Mouse (Mus musculus) adrenal gland, adult 2 months (tissue): ENCODE results near the gene Gpr137c. TPM values are rescaled to one million over a fixed set of nuclear protein-coding genes. Genes with fewer than 3 reads are reported as not detected.

Experiments used
- DNase-seq: peaks from one replicate; pipeline ENCODE4 v3.0.0; 2021
- long read RNA-seq: library from polyadenylated mRNA; stranded (forward); transcript quantifications from one replicate; pipeline ENCODE4 v2.0.0, GENCODE M21; 2021
- polyA plus RNA-seq: library from polyadenylated mRNA; depleted of rRNA; stranded (reverse); fragments of >200 nt; gene quantifications from 2 replicates; pipeline ENCODE4 v1.2.3, GENCODE M21; 2012; rRNA removed
- total RNA-seq, 2 experiments: library from RNA; stranded (reverse); gene quantifications; 2 replicates each; pipeline ENCODE4 v1.2.3; 2021

Gene Gpr137c
- total RNA-seq (1 to 10 TPM in 1 of 2 experiments, under 1 TPM in 1; 0.92 to 1.6 TPM), polyA plus RNA-seq (2.8 and 6.3 TPM in 2 replicates)
- long read RNA-seq, partial matches to known transcripts = 0 of 2 reads
- long read RNA-seq, other reads (novel, unspliced or antisense) = 0 of 2 reads

- peak; percentile 99 for DNase-seq
These were observed at the start of gene Gpr137c for GRCm38 (mm10) chr14:45219281-45220089. Gpr137c (plus strand) TSS chr14:45219717.

- DNase-seq = no peak
These were observed 47.3 kb upstream of the Gpr137c start for GRCm38 (mm10) chr14:45172260-45172659.

- no peak for DNase-seq
These were observed 44.3 kb upstream of the Gpr137c start for GRCm38 (mm10) chr14:45175012-45175740.

GRCm38 (mm10) chr14:45179186-45179585 lies 40.3 kb upstream of the Gpr137c start:
- no peak for DNase-seq

- DNase-seq = no peak
These were observed 39.9 kb upstream of the Gpr137c start for GRCm38 (mm10) chr14:45179606-45180005.

GRCm38 (mm10) chr14:45181611-45182010 lies 37.9 kb upstream of the Gpr137c start:
- no peak for DNase-seq

GRCm38 (mm10) chr14:45190999-45191398 lies 28.5 kb upstream of the Gpr137c start:
- no peak for DNase-seq

- no peak for DNase-seq
These were observed 18.9 kb upstream of the Gpr137c start for GRCm38 (mm10) chr14:45200607-45201006.

- DNase-seq = no peak
These were observed 8.8 kb upstream of the Gpr137c start for GRCm38 (mm10) chr14:45210683-45211082.

GRCm38 (mm10) chr14:45211431-45211830 lies 8.1 kb upstream of the Gpr137c start:
- DNase-seq = no peak

GRCm38 (mm10) chr14:45216711-45217340 lies 2.7 kb upstream of the Gpr137c start:
- no peak for DNase-seq

GRCm38 (mm10) chr14:45217693-45218092 lies 1.8 kb upstream of the Gpr137c start:
- peak; percentile 42 for DNase-seq

GRCm38 (mm10) chr14:45220090-45220956 lies 806 bp downstream of the Gpr137c start, which contains the start of gene Txndc16:
Txndc16 (minus strand) TSS chr14:45220328.
- peak; percentile 80 for DNase-seq

- DNase-seq = no peak
These were observed 1.6 kb downstream of the Gpr137c start for GRCm38 (mm10) chr14:45220957-45221630.

- DNase-seq = no peak
These were observed 19.5 kb downstream of the Gpr137c start for GRCm38 (mm10) chr14:45239042-45239441.

GRCm38 (mm10) chr14:45241613-45242012 lies 22.1 kb downstream of the Gpr137c start:
- DNase-seq = no peak

- no peak for DNase-seq
These were observed 32.1 kb downstream of the Gpr137c start for GRCm38 (mm10) chr14:45251548-45252076.

- no peak for DNase-seq
These were observed 44.5 kb downstream of the Gpr137c start for GRCm38 (mm10) chr14:45263831-45264592.

GRCm38 (mm10) chr14:45275816-45276215 lies 56.3 kb downstream of the Gpr137c start:
- no peak for DNase-seq

GRCm38 (mm10) chr14:45282066-45282465 lies 62.5 kb downstream of the Gpr137c start:
- no peak for DNase-seq
